Mouse (Mus musculus): Measurements from ENCODE around the gene Mbd6. TPM values are rescaled to one million over a fixed set of nuclear protein-coding genes. Genes with fewer than 3 reads are reported as not detected.
A peak's percentile ranks its signal among the peaks of the same experiment; 100 is the strongest.
"Not testable (repeated sequence)": the region's sequence is repeated elsewhere in the genome, so short reads cannot be mapped to it uniquely, and the experiment has no call there.

Mbd6 gene
- total RNA-seq, 2 experiments from 2014 or later = 42.2 to 52.4 TPM

GRCm38 (mm10) chr10:127325454-127326016, 36.7 kb upstream of the Mbd6 start:
- intact Hi-C loops (cut with DNase I) = no loop called here
- no peak for TF ChIP-seq CTCF (IDR thresholded peaks at IDR 0.05)
- DNase-seq (ENCODE audit: extremely low spot score in 1 of 2, low spot score in 2 of 2) = no peak

GRCm38 (mm10) chr10:127324495-127324894, 35.7 kb upstream of the Mbd6 start:
- Histone ChIP-seq H3K4me3 (no peak overlapping the region), H3K27ac (no peak overlapping the region)
- TF ChIP-seq CTCF (IDR thresholded peaks at IDR 0.05) = peak; percentile 45
- intact Hi-C loops (cut with DNase I) = no loop called here
- no peak for DNase-seq (ENCODE audit: extremely low spot score in 1 of 2, low spot score in 2 of 2)

More at GRCm38 (mm10) chr10:127325454-127326016, 36.7 kb upstream of the Mbd6 start:
- H3K4me3 ChIP-seq = no peak overlapping the region
- no peak overlapping the region for H3K27ac ChIP-seq

GRCm38 (mm10) chr10:127323131-127323855, 34.5 kb upstream of the Mbd6 start:
- DNase-seq (ENCODE audit: extremely low spot score in 1 of 2, low spot score in 2 of 2) = no peak
- no peak for TF ChIP-seq CTCF (IDR thresholded peaks at IDR 0.05)
- Histone ChIP-seq H3K27ac (no peak overlapping the region), H3K4me3 (no peak overlapping the region)
- intact Hi-C loops (cut with DNase I) = no loop called here

GRCm38 (mm10) chr10:127322669-127323068, 33.9 kb upstream of the Mbd6 start:
- intact Hi-C loops (cut with DNase I) = no loop called here
- no peak for TF ChIP-seq CTCF (IDR thresholded peaks at IDR 0.05)
- H3K27ac ChIP-seq = no peak overlapping the region
- no peak for DNase-seq (ENCODE audit: extremely low spot score in 1 of 2, low spot score in 2 of 2)
- no peak overlapping the region for H3K4me3 ChIP-seq

- DNase-seq (ENCODE audit: extremely low spot score in 1 of 2, low spot score in 2 of 2) = no peak
- Histone ChIP-seq H3K27ac (no peak overlapping the region), H3K4me3 (no peak overlapping the region)
- intact Hi-C loops (cut with DNase I) = no loop called here
- TF ChIP-seq CTCF (IDR thresholded peaks at IDR 0.05) = no peak
Observed at GRCm38 (mm10) chr10:127322178-127322577, 33.4 kb upstream of the Mbd6 start.

- intact Hi-C loops (cut with DNase I) = no loop called here
- no peak for DNase-seq (ENCODE audit: extremely low spot score in 1 of 2, low spot score in 2 of 2)
- Histone ChIP-seq H3K27ac (no peak within 1 kb of the TSS), H3K4me3 (no peak within 1 kb of the TSS)
- TF ChIP-seq CTCF (IDR thresholded peaks at IDR 0.05) = no peak
Observed at GRCm38 (mm10) chr10:127321621-127322020, 32.8 kb upstream of the Mbd6 start, which contains the start of gene Arhgap9. Gene Arhgap9 (plus strand): TSS chr10:127321964.

- Histone ChIP-seq H3K27ac (no peak overlapping the region), H3K4me3 (no peak overlapping the region)
- TF ChIP-seq CTCF (IDR thresholded peaks at IDR 0.05) = no peak
- no peak for DNase-seq (ENCODE audit: extremely low spot score in 1 of 2, low spot score in 2 of 2)
- intact Hi-C loops (cut with DNase I) = no loop called here
Observed at GRCm38 (mm10) chr10:127319969-127320368, 31.2 kb upstream of the Mbd6 start.

GRCm38 (mm10) chr10:127318009-127318408, 29.2 kb upstream of the Mbd6 start:
- Histone ChIP-seq H3K4me3 (no peak overlapping the region), H3K27ac (no peak overlapping the region)
- no peak for TF ChIP-seq CTCF (IDR thresholded peaks at IDR 0.05)
- intact Hi-C loops (cut with DNase I) = no loop called here
- DNase-seq (ENCODE audit: extremely low spot score in 1 of 2, low spot score in 2 of 2) = no peak

- no peak overlapping the region for H3K4me3 ChIP-seq
- no peak overlapping the region for H3K27ac ChIP-seq
- TF ChIP-seq CTCF (IDR thresholded peaks at IDR 0.05) = no peak
- DNase-seq (ENCODE audit: extremely low spot score in 1 of 2, low spot score in 2 of 2) = no peak
- intact Hi-C loops (cut with DNase I) = no loop called here
Observed at GRCm38 (mm10) chr10:127317277-127317676, 28.5 kb upstream of the Mbd6 start.

- intact Hi-C loops (cut with DNase I) = loop anchor here (2.0 to 5.0 kb wide), 2 partner anchors 14 to 193 kb away; partner anchors contain the start of gene Os9
Observed at GRCm38 (mm10) chr10:127314950-127315349, 26.1 kb upstream of the Mbd6 start.

GRCm38 (mm10) chr10:127313516-127313915, 24.7 kb upstream of the Mbd6 start:
- H3K4me3 ChIP-seq; H3K27ac ChIP-seq; DNase-seq (ENCODE audit: extremely low spot score in 1 of 2, low spot score in 2 of 2): not testable (repeated sequence)
- intact Hi-C loops (cut with DNase I) = loop anchor here (5.0 kb wide), 1 partner anchor 191 kb away; the partner anchor contains the start of gene Os9

More at GRCm38 (mm10) chr10:127314950-127315349, 26.1 kb upstream of the Mbd6 start:
- not testable (repeated sequence) for H3K27ac ChIP-seq; DNase-seq (ENCODE audit: extremely low spot score in 1 of 2, low spot score in 2 of 2); H3K4me3 ChIP-seq

- DNase-seq (ENCODE audit: extremely low spot score in 1 of 2, low spot score in 2 of 2) = no peak
- Histone ChIP-seq H3K27ac (0 out of 2 replicates have a peak overlapping the region, but pooled peaks have one; percentile 89), H3K4me3 (no peak overlapping the region)
- TF ChIP-seq CTCF (IDR thresholded peaks at IDR 0.05) = no peak
- intact Hi-C loops (cut with DNase I) = loop anchor here (5.0 kb wide), 1 partner anchor 191 kb away; the partner anchor contains the start of gene Os9
Observed at GRCm38 (mm10) chr10:127312858-127313257, 24.0 kb upstream of the Mbd6 start.

All from left cerebral cortex, adult 2 months (tissue).